Mouse (Mus musculus): ENCODE results near the gene Ccdc65. TPM values are rescaled to one million over a fixed set of nuclear protein-coding genes. Genes with fewer than 3 reads are reported as not detected.

Gene Ccdc65
- total RNA-seq, 4 experiments from 2014 or later, result 0.41 to 1.1 (median 0.84) TPM

GRCm38 (mm10) chr15:98692171-98692715, 15.8 kb upstream of the Ccdc65 start:
- peak; percentile 54 for DNase-seq (ENCODE audit: low spot score)

- DNase-seq (ENCODE audit: low spot score), result peak; percentile 36
These were observed 12.3 kb upstream of the Ccdc65 start for GRCm38 (mm10) chr15:98695726-98696125.

- no peak for DNase-seq (ENCODE audit: low spot score)
These were observed 11.8 kb upstream of the Ccdc65 start for GRCm38 (mm10) chr15:98696216-98696615.

GRCm38 (mm10) chr15:98699190-98700105, 8.6 kb upstream of the Ccdc65 start:
- peak; percentile 79 for DNase-seq (ENCODE audit: low spot score)

GRCm38 (mm10) chr15:98704312-98704711, 3.7 kb upstream of the Ccdc65 start:
- no peak for DNase-seq (ENCODE audit: low spot score)

GRCm38 (mm10) chr15:98710442-98710841, 2.4 kb downstream of the Ccdc65 start:
- no peak for DNase-seq (ENCODE audit: low spot score)

GRCm38 (mm10) chr15:98714230-98714652, 6.2 kb downstream of the Ccdc65 start:
- peak; percentile 58 for DNase-seq (ENCODE audit: low spot score)

- no peak for DNase-seq (ENCODE audit: low spot score)
These were observed 9.3 kb downstream of the Ccdc65 start for GRCm38 (mm10) chr15:98717301-98717700.

GRCm38 (mm10) chr15:98722191-98722590, 14.2 kb downstream of the Ccdc65 start:
- no peak for DNase-seq (ENCODE audit: low spot score)

- no peak for DNase-seq (ENCODE audit: low spot score)
These were observed 14.8 kb downstream of the Ccdc65 start for GRCm38 (mm10) chr15:98722854-98723253.

GRCm38 (mm10) chr15:98724441-98724840, 16.4 kb downstream of the Ccdc65 start:
- no peak for DNase-seq (ENCODE audit: low spot score)

GRCm38 (mm10) chr15:98726079-98726478, 18.1 kb downstream of the Ccdc65 start:
- DNase-seq (ENCODE audit: low spot score), result no peak

GRCm38 (mm10) chr15:98726746-98727145, 18.7 kb downstream of the Ccdc65 start:
- no peak for DNase-seq (ENCODE audit: low spot score)

GRCm38 (mm10) chr15:98727443-98728321, 19.7 kb downstream of the Ccdc65 start, which contains the start of gene Fkbp11:
TSS of gene Fkbp11 (minus strand) at chr15:98728198.
- peak; percentile 57 for DNase-seq (ENCODE audit: low spot score)

GRCm38 (mm10) chr15:98728366-98728765, 20.4 kb downstream of the Ccdc65 start:
- DNase-seq (ENCODE audit: low spot score), result no peak

GRCm38 (mm10) chr15:98729791-98730545, 22.0 kb downstream of the Ccdc65 start:
- DNase-seq (ENCODE audit: low spot score), result no peak

- no peak for DNase-seq (ENCODE audit: low spot score)
These were observed 22.8 kb downstream of the Ccdc65 start for GRCm38 (mm10) chr15:98730790-98731189.

GRCm38 (mm10) chr15:98732006-98732531, 24.1 kb downstream of the Ccdc65 start:
- DNase-seq (ENCODE audit: low spot score), result no peak

- DNase-seq (ENCODE audit: low spot score), result no peak
These were observed 25.4 kb downstream of the Ccdc65 start for GRCm38 (mm10) chr15:98733370-98733769.

- no peak for DNase-seq (ENCODE audit: low spot score)
These were observed 26.1 kb downstream of the Ccdc65 start for GRCm38 (mm10) chr15:98733976-98734566.

Measured in heart, adult 8-10 months (tissue).